Mouse (Mus musculus) forebrain, embryonic 11.5 days (tissue): ENCODE data around the gene Ntf3. TPM values are rescaled to one million over a fixed set of nuclear protein-coding genes. Genes with fewer than 3 reads are reported as not detected.

ENCODE experiments used
- ATAC-seq: fragments of 200-750 bp; cut with Nextera tagmentation; replicated peaks from 2 replicates; pipeline ENCODE4 v1.8.0; 2017; ENCODE audit warnings: moderate TSS enrichment; ENCODE audit not compliant: low FRiP score
- DNase-seq: peaks from one replicate; pipeline ENCODE4 v3.0.0-alpha.2; 2017; ENCODE audit warnings: low spot score
- H3K27ac ChIP-seq: fragments of 300-500 bp; sonication (generic); 2 replicates; pipeline ENCODE4 v1.5.1; 2014; ENCODE audit warnings: low read depth, low read length
- H3K27me3 ChIP-seq: fragments of 300-500 bp; sonication (generic); 2 replicates; pipeline ENCODE4 v1.6.1; 2014; ENCODE audit warnings: mild to moderate bottlenecking, low read length, mixed read lengths; ENCODE audit not compliant: control insufficient read depth, insufficient read depth
- H3K36me3 ChIP-seq: fragments of 300-500 bp; sonication (generic); 2 replicates; pipeline ENCODE4 v1.6.1; 2014; ENCODE audit warnings: mild to moderate bottlenecking, low read length, moderate library complexity, mixed read lengths; ENCODE audit not compliant: control insufficient read depth, insufficient read depth
- H3K4me1 ChIP-seq: fragments of 300-500 bp; sonication (generic); replicated peaks from 2 replicates; pipeline ENCODE4 v1.6.1; 2014; ENCODE audit warnings: low read length, mixed read lengths; ENCODE audit not compliant: control insufficient read depth, insufficient read depth
- H3K4me2 ChIP-seq: fragments of 300-500 bp; sonication (generic); 2 replicates; pipeline ENCODE4 v1.6.1; 2014; ENCODE audit warnings: low read depth, mild to moderate bottlenecking, low read length, moderate library complexity, mixed read lengths; ENCODE audit not compliant: severe bottlenecking
- H3K4me3 ChIP-seq: fragments of 300-500 bp; sonication (generic); 2 replicates; pipeline ENCODE4 v1.5.1; 2014; ENCODE audit warnings: low read depth, low read length
- H3K9ac ChIP-seq: fragments of 300-500 bp; sonication (generic); 2 replicates; pipeline ENCODE4 v1.6.1; 2014; ENCODE audit warnings: low read length
- H3K9me3 ChIP-seq: fragments of 300-500 bp; sonication (generic); 2 replicates; pipeline ENCODE4 v1.6.1; 2016; ENCODE audit warnings: low read length, mixed read lengths; ENCODE audit not compliant: control insufficient read depth
- WGBS: fragments of 180-500 bp; shearing (Covaris S2); extraction: QIAGEN DNeasy Blood & Tissue Kit; methylation state at CpG from one replicate; pipeline ENCODE4 v1.1.7; 2014; 5-methylcytosine and 5-hydroxymethylcytosine counted together
- polyA plus RNA-seq: library from polyadenylated mRNA; unstranded; fragments of >200 nt; fragmentation: Nextera tagmentation; extraction: Ambion mirVana; gene quantifications from 2 replicates; pipeline ENCODE4 v1.2.1, GENCODE M21; 2014

The Ntf3 gene
- 3.5 and 4.1 TPM in 2 replicates for polyA plus RNA-seq

GRCm38 (mm10) chr6:126166548-126167207 lies at the start of gene Ntf3:
Gene Ntf3, minus strand, starts transcription at chr6:126166910.
- Histone ChIP-seq H3K27ac (no peak within 1 kb of the TSS), H3K27me3 (peaks cover 40% of the 10 kb centered on the region), H3K9ac (peak within 1 kb of the TSS; percentile 41), H3K4me3 (peak within 1 kb of the TSS; percentile 24), H3K9me3 (no peaks in the 10 kb centered on the region), H3K4me1 (peaks cover 21% of the 10 kb centered on the region; the same call in 1 of the 2 replicates), H3K36me3 (no peaks in the 10 kb centered on the region), H3K4me2 (peak within 1 kb of the TSS; percentile 52)
- WGBS = under 1% methylated on average over 27 of the region's 27 CpGs
- peak; percentile 66 for DNase-seq
- ATAC-seq = no peak

- Histone ChIP-seq H3K9me3 (no peaks in the 10 kb centered on the region), H3K27ac (no peak overlapping the region), H3K4me2 (no peak overlapping the region), H3K27me3 (no peaks in the 10 kb centered on the region), H3K4me3 (no peak overlapping the region), H3K9ac (no peak overlapping the region), H3K36me3 (no peaks in the 10 kb centered on the region), H3K4me1 (no peaks in the 10 kb centered on the region)
- no peak for DNase-seq
- WGBS = 85% methylated on average over 5 of the region's 5 CpGs
- no peak for ATAC-seq
These were observed 46.6 kb upstream of the Ntf3 start for GRCm38 (mm10) chr6:126213330-126213729.

GRCm38 (mm10) chr6:126203366-126203765 lies 36.7 kb upstream of the Ntf3 start:
- Histone ChIP-seq H3K27me3 (no peaks in the 10 kb centered on the region), H3K9me3 (no peaks in the 10 kb centered on the region), H3K4me2 (no peak overlapping the region), H3K36me3 (no peaks in the 10 kb centered on the region), H3K4me3 (no peak overlapping the region), H3K9ac (no peak overlapping the region), H3K4me1 (no peaks in the 10 kb centered on the region), H3K27ac (no peak overlapping the region)
- 83% methylated on average over 4 of the region's 4 CpGs for WGBS
- no peak for DNase-seq
- ATAC-seq = no peak

GRCm38 (mm10) chr6:126202959-126203358 lies 36.2 kb upstream of the Ntf3 start:
- no peak overlapping the region for H3K4me2 ChIP-seq
- H3K36me3 ChIP-seq = no peaks in the 10 kb centered on the region
- H3K4me1 ChIP-seq = no peaks in the 10 kb centered on the region
- no peaks in the 10 kb centered on the region for H3K27me3 ChIP-seq
- H3K4me3 ChIP-seq = no peak overlapping the region
- DNase-seq = no peak
- no peak overlapping the region for H3K9ac ChIP-seq
- 85% methylated on average over 7 of the region's 7 CpGs for WGBS
- H3K27ac ChIP-seq = no peak overlapping the region
- no peak for ATAC-seq
- H3K9me3 ChIP-seq = no peaks in the 10 kb centered on the region

GRCm38 (mm10) chr6:126201721-126202120 lies 35.0 kb upstream of the Ntf3 start:
- H3K27ac ChIP-seq = no peak overlapping the region

GRCm38 (mm10) chr6:126199916-126200315 lies 33.2 kb upstream of the Ntf3 start:
- ATAC-seq = no peak
- 77% methylated on average over 2 of the region's 2 CpGs for WGBS

More at GRCm38 (mm10) chr6:126201721-126202120, 35.0 kb upstream of the Ntf3 start:
- no peak overlapping the region for H3K4me2 ChIP-seq
- no peaks in the 10 kb centered on the region for H3K9me3 ChIP-seq
- H3K4me3 ChIP-seq = no peak overlapping the region
- WGBS = 93% methylated on average over 2 of the region's 2 CpGs
- H3K4me1 ChIP-seq = no peaks in the 10 kb centered on the region
- H3K9ac ChIP-seq = no peak overlapping the region
- no peak for ATAC-seq
- H3K27me3 ChIP-seq = no peaks in the 10 kb centered on the region
- no peaks in the 10 kb centered on the region for H3K36me3 ChIP-seq
- no peak for DNase-seq

GRCm38 (mm10) chr6:126194760-126195159 lies 28.1 kb upstream of the Ntf3 start:
- Histone ChIP-seq H3K36me3 (no peaks in the 10 kb centered on the region), H3K4me3 (no peak overlapping the region), H3K9me3 (no peaks in the 10 kb centered on the region), H3K4me2 (no peak overlapping the region), H3K9ac (no peak overlapping the region), H3K27ac (no peak overlapping the region), H3K4me1 (no peaks in the 10 kb centered on the region), H3K27me3 (no peaks in the 10 kb centered on the region)
- DNase-seq (no peak), ATAC-seq (no peak)
- WGBS = 93% methylated on average over 4 of the region's 4 CpGs

More at GRCm38 (mm10) chr6:126199916-126200315, 33.2 kb upstream of the Ntf3 start:
- no peaks in the 10 kb centered on the region for H3K36me3 ChIP-seq
- H3K4me3 ChIP-seq = no peak overlapping the region
- H3K27ac ChIP-seq = no peak overlapping the region
- no peak for DNase-seq
- no peak overlapping the region for H3K4me2 ChIP-seq
- H3K4me1 ChIP-seq = no peaks in the 10 kb centered on the region
- H3K9ac ChIP-seq = no peak overlapping the region
- H3K9me3 ChIP-seq = no peaks in the 10 kb centered on the region
- no peaks in the 10 kb centered on the region for H3K27me3 ChIP-seq

- Histone ChIP-seq H3K36me3 (no peaks in the 10 kb centered on the region), H3K9ac (no peak overlapping the region), H3K4me3 (no peak overlapping the region), H3K27ac (no peak overlapping the region), H3K4me1 (no peaks in the 10 kb centered on the region), H3K27me3 (no peaks in the 10 kb centered on the region), H3K4me2 (no peak overlapping the region), H3K9me3 (no peaks in the 10 kb centered on the region)
- ATAC-seq (no peak), DNase-seq (no peak)
- 91% methylated on average over 10 of the region's 10 CpGs for WGBS
These were observed 23.6 kb upstream of the Ntf3 start for GRCm38 (mm10) chr6:126190218-126190871.
